Mouse (Mus musculus) hindbrain, embryonic 10.5 days (tissue): ENCODE measurements at regions not wholly inside any gene's neighbourhood (a gene's known extent, or its start where the extent isn't known, plus 50 kb on each side); places are given as distances from the start of the nearest gene placed in this dataset.

ENCODE experiments used
- DNase-seq: peaks from one replicate; pipeline ENCODE4 v3.0.0-alpha.2; 2017; ENCODE audit warnings: low spot score
- H3K27ac ChIP-seq: fragments of 300-500 bp; sonication (generic); 2 replicates; pipeline ENCODE4 v1.5.1; 2016; ENCODE audit warnings: mild to moderate bottlenecking, moderate library complexity
- H3K27me3 ChIP-seq: fragments of 300-500 bp; sonication (generic); 2 replicates; pipeline ENCODE4 v1.6.1; 2016; ENCODE audit warnings: mild to moderate bottlenecking; ENCODE audit not compliant: poor library complexity, insufficient read depth, severe bottlenecking
- H3K36me3 ChIP-seq: fragments of 300-500 bp; sonication (generic); 2 replicates; pipeline ENCODE4 v1.6.1; 2016; ENCODE audit warnings: mild to moderate bottlenecking, moderate library complexity
- H3K4me1 ChIP-seq: fragments of 300-500 bp; sonication (generic); replicated peaks from 2 replicates; pipeline ENCODE4 v1.6.1; 2016; ENCODE audit warnings: mild to moderate bottlenecking
- H3K4me3 ChIP-seq: fragments of 300-500 bp; sonication (generic); 2 replicates; pipeline ENCODE4 v1.5.1; 2016; ENCODE audit warnings: mild to moderate bottlenecking, moderate library complexity
- H3K9me3 ChIP-seq: fragments of 300-500 bp; sonication (generic); 2 replicates; pipeline ENCODE4 v1.6.1; 2016; ENCODE audit warnings: mild to moderate bottlenecking, moderate library complexity
- WGBS: fragments of 180-500 bp; shearing (Covaris S2); methylation state at CpG from one replicate; pipeline ENCODE4 v1.1.7; 2016; 5-methylcytosine and 5-hydroxymethylcytosine counted together

GRCm38 (mm10) chr2:167752805-167753556, 63.4 kb upstream of the Tmem189 start:
- peaks cover 19% of the 10 kb centered on the region for H3K4me1 ChIP-seq
- DNase-seq = peak; percentile 33
- 64% methylated on average over 12 of the region's 12 CpGs for WGBS
- no peaks in the 10 kb centered on the region for H3K36me3 ChIP-seq
- H3K27me3 ChIP-seq = 0 out of 2 replicates have a peak, but pooled peaks cover 3% of the 10 kb centered on the region
- no peak overlapping the region for H3K4me3 ChIP-seq
- H3K9me3 ChIP-seq = no peaks in the 10 kb centered on the region
- H3K27ac ChIP-seq = peak overlapping the region; percentile 19; the same call in 1 of the 2 replicates

GRCm38 (mm10) chr2:167751585-167751984, 62.0 kb upstream of the Tmem189 start:
- Histone ChIP-seq H3K4me3 (no peak overlapping the region), H3K9me3 (no peaks in the 10 kb centered on the region), H3K36me3 (no peaks in the 10 kb centered on the region), H3K4me1 (peaks cover 19% of the 10 kb centered on the region), H3K27ac (no peak overlapping the region), H3K27me3 (0 out of 2 replicates have a peak, but pooled peaks cover 3% of the 10 kb centered on the region)
- no peak for DNase-seq
- WGBS = 77% methylated on average over 2 of the region's 2 CpGs

- no peak for DNase-seq
- Histone ChIP-seq H3K27ac (peak overlapping the region; percentile 78; the same call in 1 of the 2 replicates), H3K4me1 (peaks cover 49% of the 10 kb centered on the region), H3K27me3 (0 out of 2 replicates have a peak, but pooled peaks cover 9% of the 10 kb centered on the region), H3K4me3 (no peak overlapping the region), H3K36me3 (no peaks in the 10 kb centered on the region), H3K9me3 (no peaks in the 10 kb centered on the region)
- 91% methylated on average over 6 of the region's 6 CpGs for WGBS
These were observed 58.7 kb upstream of the Tmem189 start for GRCm38 (mm10) chr2:167748297-167748696.

- Histone ChIP-seq H3K27me3 (0 out of 2 replicates have a peak, but pooled peaks cover 9% of the 10 kb centered on the region), H3K36me3 (no peaks in the 10 kb centered on the region), H3K9me3 (no peaks in the 10 kb centered on the region), H3K4me3 (no peak overlapping the region), H3K4me1 (peaks cover 48% of the 10 kb centered on the region), H3K27ac (peak overlapping the region; percentile 78)
- DNase-seq = no peak
- WGBS = 71% methylated on average over 13 of the region's 13 CpGs
These were observed 57.7 kb upstream of the Tmem189 start for GRCm38 (mm10) chr2:167747164-167747843.

GRCm38 (mm10) chr2:167746344-167746743, 56.7 kb upstream of the Tmem189 start:
- H3K4me1 ChIP-seq = peaks cover 50% of the 10 kb centered on the region

GRCm38 (mm10) chr2:167745409-167745808, 55.8 kb upstream of the Tmem189 start:
- no peak for DNase-seq
- WGBS = 61% methylated on average over 6 of the region's 6 CpGs
- peak overlapping the region; percentile 78 for H3K27ac ChIP-seq
- no peak overlapping the region for H3K4me3 ChIP-seq
- H3K36me3 ChIP-seq = no peaks in the 10 kb centered on the region
- H3K4me1 ChIP-seq = peaks cover 59% of the 10 kb centered on the region
- no peaks in the 10 kb centered on the region for H3K9me3 ChIP-seq
- H3K27me3 ChIP-seq = 0 out of 2 replicates have a peak, but pooled peaks cover 9% of the 10 kb centered on the region

More at GRCm38 (mm10) chr2:167746344-167746743, 56.7 kb upstream of the Tmem189 start:
- WGBS = 81% methylated on average over 4 of the region's 4 CpGs
- H3K27me3 ChIP-seq = 0 out of 2 replicates have a peak, but pooled peaks cover 9% of the 10 kb centered on the region
- no peak overlapping the region for H3K4me3 ChIP-seq
- H3K27ac ChIP-seq = peak overlapping the region; percentile 78
- no peaks in the 10 kb centered on the region for H3K36me3 ChIP-seq
- no peaks in the 10 kb centered on the region for H3K9me3 ChIP-seq
- DNase-seq = no peak

- Histone ChIP-seq H3K4me3 (no peak overlapping the region), H3K4me1 (peaks cover 71% of the 10 kb centered on the region), H3K9me3 (no peaks in the 10 kb centered on the region), H3K27ac (peak overlapping the region; percentile 59), H3K27me3 (0 out of 2 replicates have a peak, but pooled peaks cover 9% of the 10 kb centered on the region), H3K36me3 (no peaks in the 10 kb centered on the region)
- 57% methylated on average over 1 of the region's 1 CpGs for WGBS
- DNase-seq = no peak
These were observed 54.5 kb upstream of the Tmem189 start for GRCm38 (mm10) chr2:167744080-167744479.

- H3K4me3 ChIP-seq = no peak overlapping the region
- 77% methylated on average over 6 of the region's 6 CpGs for WGBS
- H3K27ac ChIP-seq = no peak overlapping the region
- 0 out of 2 replicates have a peak, but pooled peaks cover 6% of the 10 kb centered on the region for H3K27me3 ChIP-seq
- H3K4me1 ChIP-seq = peaks cover 75% of the 10 kb centered on the region
- no peak for DNase-seq
- no peaks in the 10 kb centered on the region for H3K9me3 ChIP-seq
- H3K36me3 ChIP-seq = no peaks in the 10 kb centered on the region
These were observed 52.9 kb upstream of the Tmem189 start for GRCm38 (mm10) chr2:167742479-167742878.

GRCm38 (mm10) chr2:167740516-167741189, 51.0 kb upstream of the Tmem189 start:
- H3K27me3 ChIP-seq = 0 out of 2 replicates have a peak, but pooled peaks cover 6% of the 10 kb centered on the region
- peaks cover 57% of the 10 kb centered on the region for H3K4me1 ChIP-seq
- no peak overlapping the region for H3K4me3 ChIP-seq
- no peaks in the 10 kb centered on the region for H3K9me3 ChIP-seq
- WGBS = 62% methylated on average over 6 of the region's 6 CpGs
- no peak for DNase-seq
- peak overlapping the region; percentile 50; the same call in 1 of the 2 replicates for H3K27ac ChIP-seq
- H3K36me3 ChIP-seq = no peaks in the 10 kb centered on the region
